Mouse (Mus musculus) forebrain, embryonic 15.5 days (tissue): ENCODE measurements around the gene Hnrnpu. TPM values are rescaled to one million over a fixed set of nuclear protein-coding genes. Genes with fewer than 3 reads are reported as not detected.

Source experiments
- ATAC-seq: fragments of 200-750 bp; cut with Nextera tagmentation; replicated peaks from 2 replicates; pipeline ENCODE4 v1.8.0; 2017; ENCODE audit warnings: mild to moderate bottlenecking, moderate TSS enrichment, moderate library complexity
- H3K27ac ChIP-seq: fragments of 300-500 bp; sonication (generic); replicated peaks from 2 replicates; pipeline ENCODE4 v1.5.1; 2015; ENCODE audit warnings: mild to moderate bottlenecking, inconsistent platforms
- H3K27me3 ChIP-seq: fragments of 300-500 bp; sonication (generic); 2 replicates; pipeline ENCODE4 v1.6.1; 2015; ENCODE audit warnings: inconsistent platforms
- H3K36me3 ChIP-seq: fragments of 300-500 bp; sonication (generic); 2 replicates; pipeline ENCODE4 v1.6.1; 2015; ENCODE audit warnings: mild to moderate bottlenecking, inconsistent platforms
- H3K4me1 ChIP-seq: fragments of 300-500 bp; sonication (generic); 2 replicates; pipeline ENCODE4 v1.6.1; 2015; ENCODE audit warnings: inconsistent platforms
- H3K4me2 ChIP-seq: fragments of 300-500 bp; sonication (generic); replicated peaks from 2 replicates; pipeline ENCODE4 v1.6.1; 2015; ENCODE audit warnings: mild to moderate bottlenecking, inconsistent platforms
- H3K4me3 ChIP-seq: fragments of 300-500 bp; sonication (generic); 2 replicates; pipeline ENCODE4 v1.5.1; 2015; ENCODE audit warnings: mild to moderate bottlenecking, inconsistent platforms
- H3K9ac ChIP-seq: fragments of 300-500 bp; sonication (generic); replicated peaks from 2 replicates; pipeline ENCODE4 v1.6.1; 2015; ENCODE audit warnings: mild to moderate bottlenecking, inconsistent platforms
- H3K9me3 ChIP-seq: fragments of 300-500 bp; sonication (generic); 2 replicates; pipeline ENCODE4 v1.6.1; 2016; ENCODE audit warnings: inconsistent platforms
- WGBS: fragments of 180-500 bp; shearing (Covaris S2); methylation state at CpG from one replicate; pipeline ENCODE4 v1.1.7; 2015; ENCODE audit warnings: mixed read lengths; 5-methylcytosine and 5-hydroxymethylcytosine counted together
- polyA plus RNA-seq: library from polyadenylated mRNA; unstranded; fragments of >200 nt; fragmentation: Nextera tagmentation; extraction: Ambion mirVana; gene quantifications from 2 replicates; pipeline ENCODE4 v1.2.1, GENCODE M21; 2015

Gene Hnrnpu
- polyA plus RNA-seq, 1 experiment from 2014 or later: 410 TPM

GRCm38 (mm10) chr1:178336777-178337481, 668 bp downstream of the Hnrnpu start:
- Histone ChIP-seq H3K4me1 (peaks cover 33% of the 10 kb centered on the region), H3K27me3 (no peaks in the 10 kb centered on the region), H3K4me2 (peak overlapping the region; percentile 12; the same call in 1 of the 2 replicates), H3K36me3 (peaks cover 29% of the 10 kb centered on the region), H3K9me3 (no peaks in the 10 kb centered on the region), H3K4me3 (peak overlapping the region; percentile 100), H3K9ac (peak overlapping the region; percentile 100), H3K27ac (peak overlapping the region; percentile 100)
- WGBS: under 1% methylated on average over 83 of the region's 89 CpGs
- ATAC-seq: peak; percentile 73

GRCm38 (mm10) chr1:178336289-178336775, 1.3 kb downstream of the Hnrnpu start:
- peak overlapping the region; percentile 82 for H3K4me2 ChIP-seq
- peak overlapping the region; percentile 100 for H3K4me3 ChIP-seq
- 0% methylated on average over 46 of the region's 53 CpGs for WGBS
- H3K4me1 ChIP-seq: peaks cover 36% of the 10 kb centered on the region
- H3K27ac ChIP-seq: peak overlapping the region; percentile 100
- ATAC-seq: peak; percentile 95
- peaks cover 35% of the 10 kb centered on the region for H3K36me3 ChIP-seq
- H3K27me3 ChIP-seq: no peaks in the 10 kb centered on the region
- no peaks in the 10 kb centered on the region for H3K9me3 ChIP-seq
- peak overlapping the region; percentile 100 for H3K9ac ChIP-seq

DNA sequence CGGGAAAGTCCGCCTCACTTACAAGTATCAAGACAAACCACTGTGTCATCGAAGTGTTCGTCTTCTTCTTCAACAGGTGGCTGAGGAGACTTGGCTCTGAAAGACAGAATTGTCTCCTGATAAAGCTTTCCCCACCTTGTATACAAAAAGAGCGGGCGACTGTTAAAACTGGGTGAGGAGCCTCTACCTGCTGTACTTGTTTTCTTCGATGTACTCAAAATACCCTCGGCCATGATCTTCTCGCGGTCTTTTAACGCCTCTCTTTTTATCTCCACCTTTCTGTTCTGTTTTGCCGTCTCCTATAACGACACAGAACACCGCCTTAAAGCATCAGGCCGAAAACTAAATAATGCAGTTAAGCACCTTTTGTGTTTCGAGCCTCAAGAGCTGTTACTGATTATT, 1.7 kb downstream of the Hnrnpu start:
- Histone ChIP-seq H3K36me3 (peaks cover 40% of the 10 kb centered on the region), H3K4me1 (peaks cover 36% of the 10 kb centered on the region), H3K9me3 (no peaks in the 10 kb centered on the region), H3K27ac (peak overlapping the region; percentile 100), H3K4me3 (peak overlapping the region; percentile 100), H3K4me2 (peak overlapping the region; percentile 82), H3K27me3 (no peaks in the 10 kb centered on the region), H3K9ac (peak overlapping the region; percentile 100)
- no peak for ATAC-seq
- WGBS: under 1% methylated on average over 16 of the region's 16 CpGs

- no peak for ATAC-seq
- Histone ChIP-seq H3K4me3 (no peak overlapping the region), H3K9ac (no peak overlapping the region), H3K4me1 (peaks cover 29% of the 10 kb centered on the region), H3K4me2 (no peak overlapping the region), H3K36me3 (peaks cover 83% of the 10 kb centered on the region), H3K27ac (no peak overlapping the region), H3K9me3 (no peaks in the 10 kb centered on the region), H3K27me3 (no peaks in the 10 kb centered on the region)
- WGBS: 68% methylated on average over 6 of the region's 6 CpGs
Measured at GRCm38 (mm10) chr1:178329946-178330345, 7.7 kb downstream of the Hnrnpu start.

DNA sequence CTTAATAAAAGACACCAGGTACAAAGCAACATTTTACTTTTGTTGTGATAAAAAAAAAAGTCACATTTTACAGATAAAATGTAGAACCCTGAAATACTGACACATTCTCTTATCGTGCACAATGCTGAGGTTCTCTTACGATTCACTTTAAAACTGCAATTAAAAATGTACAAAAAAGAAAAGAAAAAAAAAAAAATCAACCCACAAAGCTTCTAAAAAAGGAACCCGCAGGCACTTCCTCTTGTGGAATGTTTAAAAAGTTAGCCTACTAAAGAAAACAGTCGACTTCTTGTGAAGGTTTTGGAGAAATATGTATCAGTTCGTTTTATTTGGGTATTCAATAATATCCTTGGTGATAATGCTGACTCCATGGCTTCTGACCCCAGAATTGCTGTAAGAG, 8.6 kb downstream of the Hnrnpu start:
- Histone ChIP-seq H3K4me3 (no peak overlapping the region), H3K4me1 (peaks cover 21% of the 10 kb centered on the region), H3K27ac (no peak overlapping the region), H3K4me2 (no peak overlapping the region), H3K9ac (no peak overlapping the region), H3K36me3 (peaks cover 82% of the 10 kb centered on the region), H3K27me3 (no peaks in the 10 kb centered on the region), H3K9me3 (no peaks in the 10 kb centered on the region)
- 81% methylated on average over 5 of the region's 5 CpGs for WGBS
- ATAC-seq: no peak

- H3K4me2 ChIP-seq: no peak overlapping the region
- no peak overlapping the region for H3K27ac ChIP-seq
- H3K27me3 ChIP-seq: no peaks in the 10 kb centered on the region
- H3K4me1 ChIP-seq: peaks cover 8% of the 10 kb centered on the region
- no peak overlapping the region for H3K4me3 ChIP-seq
- no peak for ATAC-seq
- peaks cover 81% of the 10 kb centered on the region for H3K36me3 ChIP-seq
- no peak overlapping the region for H3K9ac ChIP-seq
- H3K9me3 ChIP-seq: no peaks in the 10 kb centered on the region
- 83% methylated on average over 1 of the region's 1 CpGs for WGBS
Measured at GRCm38 (mm10) chr1:178326950-178327349, 10.6 kb downstream of the Hnrnpu start.

DNA sequence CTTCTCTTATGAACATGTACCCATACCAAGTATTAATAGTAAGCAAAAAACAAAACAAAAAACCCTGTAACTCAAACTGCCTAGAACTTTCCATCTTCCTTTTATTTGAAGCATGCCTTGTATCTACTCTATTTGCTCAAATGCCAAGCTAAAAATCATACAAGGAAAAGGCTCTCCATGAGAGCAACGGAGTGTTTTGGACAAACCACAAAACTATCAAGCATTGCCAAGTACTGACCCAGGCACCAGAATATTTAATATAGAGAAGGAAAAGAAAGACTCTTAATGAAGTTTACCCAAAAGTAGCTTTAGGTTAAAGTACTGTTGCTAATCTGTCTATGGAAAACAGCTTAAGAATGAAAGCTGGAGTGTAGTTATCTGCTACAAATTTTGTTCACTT, 11.2 kb downstream of the Hnrnpu start:
- H3K9me3 ChIP-seq: no peaks in the 10 kb centered on the region
- ATAC-seq: no peak
- no peak overlapping the region for H3K9ac ChIP-seq
- peaks cover 81% of the 10 kb centered on the region for H3K36me3 ChIP-seq
- no peak overlapping the region for H3K4me3 ChIP-seq
- H3K27ac ChIP-seq: no peak overlapping the region
- 90% methylated on average over 1 of the region's 1 CpGs for WGBS
- H3K4me2 ChIP-seq: no peak overlapping the region
- H3K27me3 ChIP-seq: no peaks in the 10 kb centered on the region
- H3K4me1 ChIP-seq: peaks cover 11% of the 10 kb centered on the region

DNA sequence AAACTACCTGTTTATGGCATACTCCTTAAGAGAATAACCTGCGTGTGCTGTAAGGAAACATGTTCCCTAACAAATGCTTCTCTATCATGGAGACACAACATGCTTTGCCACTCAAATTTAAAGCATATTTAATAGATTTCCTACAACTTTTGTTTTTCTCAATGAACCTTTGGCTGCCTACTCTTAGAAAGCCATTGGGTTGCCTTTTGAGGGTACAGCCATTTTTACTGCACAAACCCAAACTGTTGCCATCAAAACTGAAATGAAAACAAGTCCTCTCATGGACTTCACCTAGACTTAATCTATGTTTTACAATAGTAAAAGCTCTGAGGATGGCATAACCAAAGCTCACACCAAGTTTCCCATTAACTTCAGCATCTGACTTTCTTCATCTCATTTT, 13.0 kb downstream of the Hnrnpu start:
- 85% methylated on average over 1 of the region's 1 CpGs for WGBS
- H3K4me1 ChIP-seq: peaks cover 23% of the 10 kb centered on the region
- ATAC-seq: no peak
- no peaks in the 10 kb centered on the region for H3K27me3 ChIP-seq
- no peak overlapping the region for H3K4me3 ChIP-seq
- H3K4me2 ChIP-seq: no peak overlapping the region
- no peaks in the 10 kb centered on the region for H3K9me3 ChIP-seq
- peaks cover 68% of the 10 kb centered on the region for H3K36me3 ChIP-seq
- H3K27ac ChIP-seq: no peak overlapping the region
- no peak overlapping the region for H3K9ac ChIP-seq

DNA sequence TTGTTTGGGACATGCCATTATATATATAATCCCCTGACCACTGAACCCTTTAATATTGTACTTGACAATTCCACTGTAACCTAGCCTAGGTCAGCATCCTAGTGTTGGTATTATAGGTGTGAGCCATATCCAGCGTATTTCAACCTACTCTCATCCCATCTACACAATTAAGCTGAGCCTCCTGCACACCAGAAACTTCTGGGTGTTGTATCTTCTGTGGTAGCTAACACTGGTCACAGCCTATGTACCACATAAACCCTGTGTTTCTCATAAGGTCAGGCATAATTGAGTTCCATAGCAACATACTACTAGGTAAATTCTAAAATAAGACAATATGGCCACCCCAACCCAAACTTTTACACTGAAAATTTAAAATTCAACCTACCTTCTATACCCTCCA, 14.4 kb downstream of the Hnrnpu start:
- no peak overlapping the region for H3K4me3 ChIP-seq
- ATAC-seq: no peak
- WGBS: 81% methylated on average over 1 of the region's 1 CpGs
- no peak overlapping the region for H3K9ac ChIP-seq
- H3K27me3 ChIP-seq: no peaks in the 10 kb centered on the region
- no peak overlapping the region for H3K27ac ChIP-seq
- H3K4me2 ChIP-seq: no peak overlapping the region
- no peaks in the 10 kb centered on the region for H3K9me3 ChIP-seq
- H3K4me1 ChIP-seq: peaks cover 23% of the 10 kb centered on the region
- H3K36me3 ChIP-seq: peaks cover 58% of the 10 kb centered on the region

DNA sequence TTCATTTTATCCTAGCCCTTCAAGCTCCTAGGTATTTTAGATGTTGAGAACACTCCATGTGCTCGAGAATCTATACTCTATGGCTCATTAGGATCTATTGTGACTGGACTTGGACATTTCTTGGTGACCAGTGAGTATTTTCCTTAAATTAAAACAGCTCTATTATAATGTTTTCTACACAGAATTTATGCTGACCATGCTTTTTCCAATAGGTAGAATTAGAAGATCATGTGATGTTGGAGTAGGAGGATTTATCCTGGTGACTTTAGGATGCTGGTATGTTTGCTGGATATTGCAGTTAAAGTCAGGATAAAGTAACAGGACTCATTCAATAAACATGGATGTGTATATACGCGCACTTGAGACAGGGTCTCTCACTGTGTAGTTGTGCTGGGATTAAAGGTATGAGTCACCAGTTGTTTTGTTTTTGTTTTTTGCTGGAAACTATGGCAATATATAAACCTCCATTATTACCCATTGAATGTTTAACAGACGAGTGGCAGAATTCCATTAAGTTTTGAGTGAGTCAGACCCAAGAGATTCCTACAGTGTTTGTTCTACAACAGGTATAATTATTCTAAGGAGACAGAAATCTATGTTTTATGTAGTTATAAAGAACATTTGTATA, 15.8 kb downstream of the Hnrnpu start:
- Histone ChIP-seq H3K9me3 (no peaks in the 10 kb centered on the region), H3K36me3 (peaks cover 45% of the 10 kb centered on the region), H3K4me1 (peaks cover 30% of the 10 kb centered on the region), H3K4me2 (peak overlapping the region; percentile 60), H3K27ac (peak overlapping the region; percentile 100), H3K27me3 (no peaks in the 10 kb centered on the region), H3K9ac (no peak overlapping the region), H3K4me3 (no peak overlapping the region)
- 54% methylated on average over 4 of the region's 4 CpGs for WGBS
- ATAC-seq: no peak

GRCm38 (mm10) chr1:178320723-178321590, 16.6 kb downstream of the Hnrnpu start:
- Histone ChIP-seq H3K9me3 (no peaks in the 10 kb centered on the region), H3K36me3 (peaks cover 39% of the 10 kb centered on the region), H3K9ac (peak overlapping the region; percentile 95; the same call in 1 of the 2 replicates), H3K27me3 (no peaks in the 10 kb centered on the region), H3K4me3 (peak overlapping the region; percentile 81), H3K27ac (peak overlapping the region; percentile 100), H3K4me1 (peaks cover 36% of the 10 kb centered on the region), H3K4me2 (peak overlapping the region; percentile 60)
- WGBS: 35% methylated on average over 5 of the region's 5 CpGs
- no peak for ATAC-seq
